Mouse (Mus musculus): ENCODE measurements around the gene Erbb2.

The Erbb2 gene

DNA sequence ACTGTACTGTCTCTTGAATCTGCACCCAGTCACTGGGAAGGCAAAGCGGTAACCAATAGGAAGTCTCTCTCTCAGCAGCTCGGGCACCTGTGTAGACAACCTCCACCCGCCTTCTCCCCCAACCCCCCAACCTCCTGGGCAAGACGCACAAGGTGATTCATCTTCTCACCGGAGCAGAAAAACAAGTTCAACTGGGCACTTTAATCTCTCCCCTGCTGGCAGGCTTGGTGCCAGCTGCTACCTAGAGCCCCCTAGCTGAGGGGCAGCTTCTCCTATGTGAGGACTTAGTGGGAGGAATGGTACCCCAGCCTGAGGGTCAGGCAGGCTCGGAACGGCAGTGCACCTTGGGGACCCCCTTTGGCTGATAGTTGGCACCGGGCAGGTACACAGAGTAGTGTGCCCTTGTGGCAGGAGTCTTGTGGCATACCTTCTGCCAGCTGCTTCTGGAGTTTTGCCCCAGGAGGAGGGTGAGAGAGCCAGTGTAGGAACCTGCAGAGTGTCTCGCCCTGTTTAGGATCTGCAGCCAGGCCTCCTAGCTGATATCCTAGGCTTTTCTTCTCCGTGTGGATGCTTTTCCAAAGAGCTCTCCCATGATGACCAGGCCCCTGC is 6.8 kb downstream of the Erbb2 start:
- no peak for DNase-seq (ENCODE audit: low read depth, low spot score)

GRCm38 (mm10) chr11:98426592-98426991 is 14.3 kb downstream of the Erbb2 start:
- DNase-seq (ENCODE audit: low read depth, low spot score): no peak

- DNase-seq (ENCODE audit: low read depth, low spot score): no peak
Observed at GRCm38 (mm10) chr11:98428436-98428835, 16.2 kb downstream of the Erbb2 start.

GRCm38 (mm10) chr11:98431743-98432502 is 19.7 kb downstream of the Erbb2 start:
- no peak for DNase-seq (ENCODE audit: low read depth, low spot score)

DNA sequence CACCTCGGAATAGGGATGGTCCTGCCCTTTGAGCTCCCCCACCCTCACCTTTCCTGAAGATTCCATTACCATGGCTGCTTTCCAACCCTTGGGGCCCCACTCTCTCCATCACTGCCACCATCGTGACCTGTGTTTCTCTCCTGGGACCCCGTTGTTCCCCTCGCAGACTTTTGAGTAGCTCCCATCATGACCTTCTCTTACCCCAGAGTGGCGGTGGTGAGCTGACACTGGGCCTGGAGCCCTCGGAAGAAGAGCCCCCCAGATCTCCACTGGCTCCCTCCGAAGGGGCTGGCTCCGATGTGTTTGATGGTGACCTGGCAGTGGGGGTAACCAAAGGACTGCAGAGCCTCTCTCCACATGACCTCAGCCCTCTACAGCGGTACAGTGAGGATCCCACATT is 23.5 kb downstream of the Erbb2 start:
- DNase-seq (ENCODE audit: low read depth, low spot score): no peak

DNA sequence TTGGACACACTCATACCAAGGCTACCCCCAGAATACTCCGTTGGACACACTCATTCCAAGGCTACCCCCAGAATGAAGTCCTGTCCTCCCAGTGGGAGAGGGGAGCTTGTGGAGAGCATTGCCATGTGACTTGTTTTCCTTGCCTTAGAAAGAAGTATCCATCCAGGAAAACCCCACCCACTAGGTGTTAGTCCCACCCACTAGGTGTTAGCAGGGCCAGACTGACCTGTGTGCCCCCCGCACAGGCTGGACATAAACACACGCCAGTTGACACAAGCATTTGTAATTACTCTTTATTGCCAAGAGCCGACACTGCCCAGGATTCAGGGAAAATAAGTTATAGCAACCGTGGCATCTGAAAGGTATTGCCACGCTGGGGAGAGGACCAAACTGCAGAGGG is 25.2 kb downstream of the Erbb2 start:
- no peak for DNase-seq (ENCODE audit: low read depth, low spot score)

- DNase-seq (ENCODE audit: low read depth, low spot score): peak; percentile 97
Observed at GRCm38 (mm10) chr11:98438331-98439158, 26.3 kb downstream of the Erbb2 start, which contains the start of gene Mien1. Gene Mien1, minus strand, starts transcription at chr11:98438991.

GRCm38 (mm10) chr11:98443688-98444087 is 31.4 kb downstream of the Erbb2 start:
- DNase-seq (ENCODE audit: low read depth, low spot score): no peak

GRCm38 (mm10) chr11:98445238-98445637 is 33.0 kb downstream of the Erbb2 start:
- DNase-seq (ENCODE audit: low read depth, low spot score): no peak

DNA sequence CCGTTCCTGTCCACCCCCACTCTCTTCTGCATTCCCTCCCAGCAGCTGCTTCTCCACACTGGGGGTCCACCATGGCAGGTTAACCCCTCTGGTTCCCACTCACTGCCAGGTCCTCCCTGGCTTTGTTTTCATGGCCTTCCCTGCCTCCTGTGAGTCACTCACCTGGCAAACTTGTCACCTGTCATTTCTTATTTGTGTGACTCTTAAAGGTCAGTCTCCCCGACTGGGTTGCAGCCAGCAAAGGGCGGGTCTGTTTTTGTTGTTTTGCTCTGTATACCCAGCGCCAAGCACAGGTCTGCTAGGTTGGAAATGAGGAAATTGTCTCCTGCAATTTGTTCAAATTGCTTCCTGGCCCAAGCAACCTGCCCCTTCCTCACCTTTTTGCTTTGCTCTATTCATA is 33.4 kb downstream of the Erbb2 start:
- DNase-seq (ENCODE audit: low read depth, low spot score): peak; percentile 29

DNA sequence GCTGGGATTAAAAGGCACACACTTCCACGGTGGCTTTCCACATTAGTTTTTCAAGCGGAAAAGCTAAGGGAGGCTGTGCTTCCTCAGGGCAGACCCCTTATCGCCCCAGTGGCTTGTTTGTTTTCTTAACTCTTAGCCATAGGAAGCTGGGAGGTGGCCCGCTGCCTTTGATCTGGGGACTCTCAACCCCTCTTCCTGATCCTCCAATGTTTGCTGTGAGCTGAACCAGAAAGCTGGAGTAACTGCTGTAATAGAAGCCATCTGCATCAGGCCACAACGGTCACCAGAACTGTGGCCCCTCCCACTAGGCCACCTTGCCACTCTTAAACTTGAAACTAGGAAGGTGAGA is 33.9 kb downstream of the Erbb2 start, which contains the start of gene Grb7:
Gene Grb7, plus strand, starts transcription at position 182 of the 349 bp plus-strand sequence.
- no peak for DNase-seq (ENCODE audit: low read depth, low spot score)

- DNase-seq (ENCODE audit: low read depth, low spot score): peak; percentile 85
Observed at GRCm38 (mm10) chr11:98446562-98447474, 34.5 kb downstream of the Erbb2 start.

DNA sequence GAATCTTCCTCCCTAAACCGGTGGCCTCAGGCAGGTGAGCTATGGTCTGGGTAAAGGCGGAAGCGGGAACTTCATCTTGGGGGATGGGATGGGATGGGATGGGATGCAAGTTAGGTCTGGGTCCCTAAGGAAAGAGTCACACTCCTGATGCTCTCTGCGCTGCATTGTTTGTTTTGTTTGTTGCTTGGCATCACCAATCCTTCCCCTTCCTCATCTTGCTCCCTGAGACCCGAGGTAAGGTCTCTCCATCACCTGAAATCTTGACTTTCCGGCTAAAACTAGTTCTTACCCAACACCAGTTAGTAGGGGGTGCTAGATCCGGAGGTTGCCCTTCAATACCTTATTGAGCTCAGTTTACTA is 35.2 kb downstream of the Erbb2 start:
- DNase-seq (ENCODE audit: low read depth, low spot score): no peak

DNA sequence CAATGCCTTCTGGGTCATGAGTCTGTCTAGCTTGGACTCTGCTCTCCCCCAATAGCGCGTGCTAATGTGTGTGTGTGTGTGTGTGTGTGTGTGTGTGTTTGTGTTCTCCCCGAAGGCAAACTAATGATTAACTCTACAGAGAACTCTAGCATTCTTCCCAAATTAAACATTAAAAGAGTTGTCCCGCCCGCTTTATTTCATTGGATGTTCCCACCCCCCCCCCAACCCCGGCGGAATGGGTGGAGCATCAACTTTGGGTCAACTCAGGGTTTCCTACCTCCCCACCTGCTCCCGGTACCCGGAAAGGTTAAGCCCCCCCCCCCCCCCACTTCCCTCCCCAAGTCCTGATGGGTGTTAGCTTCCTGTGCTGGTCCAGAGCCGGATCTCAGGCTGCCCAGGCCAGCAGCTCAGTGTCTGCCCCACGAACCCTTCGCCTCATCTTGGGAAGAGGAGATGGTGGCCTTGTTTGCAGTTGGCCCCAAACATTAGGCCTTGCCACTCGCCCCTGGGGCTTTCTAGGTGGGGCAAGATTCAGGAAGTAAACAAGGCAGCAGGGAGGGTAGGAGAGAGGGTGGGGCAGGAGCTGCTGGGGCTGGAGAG is 36.0 kb downstream of the Erbb2 start:
- no peak for DNase-seq (ENCODE audit: low read depth, low spot score)

DNA sequence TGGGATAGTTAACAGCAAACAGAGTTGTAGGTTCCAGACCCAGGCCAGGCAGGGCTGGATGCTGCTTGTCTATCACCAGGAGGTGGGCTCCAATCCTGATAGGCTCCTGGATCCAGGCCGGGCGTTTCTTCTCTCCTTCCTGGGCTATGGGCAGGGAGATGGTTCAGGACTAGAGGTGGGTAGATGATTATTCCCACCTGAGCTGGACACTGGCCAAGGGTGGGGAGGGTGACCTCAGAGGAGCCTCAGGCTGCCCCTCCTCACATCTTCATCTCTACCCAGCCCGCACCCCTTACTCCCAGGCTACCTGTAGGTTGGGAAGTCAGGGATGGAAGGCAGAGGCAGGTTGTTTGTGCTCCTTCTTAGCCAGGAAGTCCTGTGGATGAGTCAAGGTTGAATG is 37.1 kb downstream of the Erbb2 start:
- no peak for DNase-seq (ENCODE audit: low read depth, low spot score)

DNA sequence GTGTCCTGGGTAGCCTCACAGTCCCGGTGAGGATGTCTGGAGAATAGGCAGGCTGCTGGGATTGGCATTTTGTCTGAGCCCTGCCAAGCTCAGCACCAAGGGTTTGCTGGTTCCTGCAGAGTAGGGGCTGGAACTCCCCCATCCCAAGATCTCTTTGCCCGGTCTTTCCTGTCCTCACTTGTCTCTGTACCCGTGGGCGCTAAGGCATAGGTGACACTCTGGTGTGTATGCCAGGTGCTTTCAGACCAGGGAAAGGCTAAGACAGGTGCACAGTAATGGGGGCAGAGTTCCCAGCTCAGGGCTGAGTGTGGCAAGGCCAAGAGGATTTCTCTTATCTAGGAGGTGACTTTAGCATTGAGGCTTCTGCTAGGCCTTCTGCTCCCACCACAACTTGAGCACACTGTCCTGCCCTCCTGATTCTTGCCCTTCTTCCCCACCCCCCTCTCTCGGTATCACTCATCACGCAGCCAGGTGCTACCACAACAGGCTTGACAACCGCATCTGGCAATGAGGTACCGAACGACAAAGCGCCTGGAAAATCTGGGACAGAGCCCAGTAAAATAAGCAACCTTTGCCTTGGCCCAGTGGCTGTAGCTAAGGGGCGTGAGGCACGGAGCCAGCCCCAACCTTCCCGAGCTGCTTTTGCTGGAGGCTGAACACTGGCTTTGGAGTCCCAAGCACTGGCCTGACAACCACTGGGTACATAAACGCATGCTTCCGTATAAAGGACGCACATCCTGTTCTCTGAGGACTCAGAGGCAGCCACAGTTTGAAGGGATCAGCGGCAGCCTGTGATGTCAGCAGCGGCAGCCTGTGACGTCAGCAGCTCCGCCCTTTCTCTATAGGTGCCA is 37.9 kb downstream of the Erbb2 start:
- no peak for DNase-seq (ENCODE audit: low read depth, low spot score)

- no peak for DNase-seq (ENCODE audit: low read depth, low spot score)
Observed at GRCm38 (mm10) chr11:98455484-98455883, 43.2 kb downstream of the Erbb2 start.

- DNase-seq (ENCODE audit: low read depth, low spot score): no peak
Observed at GRCm38 (mm10) chr11:98456545-98456944, 44.3 kb downstream of the Erbb2 start.

DNA sequence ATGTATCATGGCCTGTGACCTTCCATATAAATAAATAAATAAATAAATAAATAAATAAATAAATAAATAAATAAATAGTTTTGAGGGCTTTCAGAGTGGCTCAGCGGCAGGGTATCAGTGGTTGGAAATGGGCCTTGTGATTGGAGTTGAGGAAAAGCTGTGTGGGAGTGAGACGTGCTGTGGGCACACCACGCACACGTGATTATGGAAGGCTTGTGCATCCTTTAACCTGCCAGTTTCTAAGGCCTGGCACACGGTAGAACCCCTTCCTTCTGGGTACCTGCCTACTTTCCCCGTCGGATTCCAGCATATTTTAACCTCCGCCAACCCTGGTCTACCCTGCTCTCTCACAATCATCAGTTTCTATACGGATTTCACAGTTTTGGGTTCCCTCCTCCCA is 44.7 kb downstream of the Erbb2 start:
- peak; percentile 38 for DNase-seq (ENCODE audit: low read depth, low spot score)

Data from brain, adult 2 months (tissue).